Mouse (Mus musculus) spleen, adult 2 months (tissue): ENCODE measurements around the gene Iqcb1.

Experiments
- CTCF ChIP-seq: fragments of 200-500 bp; IDR thresholded peaks from 2 replicates; pipeline ENCODE4 v1.5.1; 2011; ENCODE audit warnings: mild to moderate bottlenecking, inconsistent platforms; ENCODE audit not compliant: insufficient read depth, insufficient read length, insufficient replicate concordance; ENCODE audit errors: extremely low read depth
- POLR2A ChIP-seq: fragments of 200-500 bp; IDR thresholded peaks from 2 replicates; pipeline ENCODE4 v1.6.1; 2011; ENCODE audit warnings: low read depth, low read length, inconsistent platforms

DNA sequence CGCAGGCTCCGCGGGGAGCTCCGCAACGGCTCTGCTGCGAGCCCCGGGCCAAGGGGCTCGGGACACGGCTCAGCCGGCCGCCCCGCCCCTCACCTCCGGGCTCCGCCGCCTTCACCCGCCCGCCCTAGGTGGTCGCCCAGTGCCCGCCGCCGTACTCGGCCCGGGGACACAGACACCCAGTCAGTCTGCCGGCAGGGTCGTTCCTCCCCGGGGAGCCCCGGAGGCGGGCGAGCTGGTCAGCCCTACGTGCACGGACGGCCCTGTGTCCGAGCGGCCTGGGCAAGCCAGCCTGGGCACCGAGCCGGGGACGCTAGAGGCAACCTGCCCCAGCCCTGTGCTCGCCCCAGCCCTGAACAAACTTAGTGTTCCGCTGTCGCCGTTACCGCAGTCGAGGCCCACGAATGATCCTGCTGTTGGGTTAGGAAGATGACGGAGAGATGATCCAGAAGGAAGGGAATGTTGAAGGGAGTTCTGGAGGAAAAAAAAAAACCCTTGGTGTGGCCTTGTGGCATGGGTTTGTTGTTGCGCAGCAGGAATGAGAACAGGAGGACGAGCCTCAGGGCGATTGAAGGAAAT, 47.2 kb downstream of the Iqcb1 start:
- no peak for TF ChIP-seq CTCF
- no peak for TF ChIP-seq POLR2A
